Mouse (Mus musculus) forebrain, embryonic 11.5 days (tissue): ENCODE results near the gene Dbn1. TPM values are rescaled to one million over a fixed set of nuclear protein-coding genes. Genes with fewer than 3 reads are reported as not detected.

Experiments used
- ATAC-seq: fragments of 200-750 bp; cut with Nextera tagmentation; replicated peaks from 2 replicates; pipeline ENCODE4 v1.8.0; 2017; ENCODE audit warnings: moderate TSS enrichment; ENCODE audit not compliant: low FRiP score
- DNase-seq: peaks from one replicate; pipeline ENCODE4 v3.0.0-alpha.2; 2017; ENCODE audit warnings: low spot score
- H3K27ac ChIP-seq: fragments of 300-500 bp; sonication (generic); 2 replicates; pipeline ENCODE4 v1.5.1; 2014; ENCODE audit warnings: low read depth, low read length
- H3K27me3 ChIP-seq: fragments of 300-500 bp; sonication (generic); 2 replicates; pipeline ENCODE4 v1.6.1; 2014; ENCODE audit warnings: mild to moderate bottlenecking, low read length, mixed read lengths; ENCODE audit not compliant: control insufficient read depth, insufficient read depth
- H3K36me3 ChIP-seq: fragments of 300-500 bp; sonication (generic); 2 replicates; pipeline ENCODE4 v1.6.1; 2014; ENCODE audit warnings: mild to moderate bottlenecking, low read length, moderate library complexity, mixed read lengths; ENCODE audit not compliant: control insufficient read depth, insufficient read depth
- H3K4me1 ChIP-seq: fragments of 300-500 bp; sonication (generic); replicated peaks from 2 replicates; pipeline ENCODE4 v1.6.1; 2014; ENCODE audit warnings: low read length, mixed read lengths; ENCODE audit not compliant: control insufficient read depth, insufficient read depth
- H3K4me2 ChIP-seq: fragments of 300-500 bp; sonication (generic); 2 replicates; pipeline ENCODE4 v1.6.1; 2014; ENCODE audit warnings: low read depth, mild to moderate bottlenecking, low read length, moderate library complexity, mixed read lengths; ENCODE audit not compliant: severe bottlenecking
- H3K4me3 ChIP-seq: fragments of 300-500 bp; sonication (generic); 2 replicates; pipeline ENCODE4 v1.5.1; 2014; ENCODE audit warnings: low read depth, low read length
- H3K9ac ChIP-seq: fragments of 300-500 bp; sonication (generic); 2 replicates; pipeline ENCODE4 v1.6.1; 2014; ENCODE audit warnings: low read length
- H3K9me3 ChIP-seq: fragments of 300-500 bp; sonication (generic); 2 replicates; pipeline ENCODE4 v1.6.1; 2016; ENCODE audit warnings: low read length, mixed read lengths; ENCODE audit not compliant: control insufficient read depth
- WGBS: fragments of 180-500 bp; shearing (Covaris S2); extraction: QIAGEN DNeasy Blood & Tissue Kit; methylation state at CpG from one replicate; pipeline ENCODE4 v1.1.7; 2014; 5-methylcytosine and 5-hydroxymethylcytosine counted together
- polyA plus RNA-seq: library from polyadenylated mRNA; unstranded; fragments of >200 nt; fragmentation: Nextera tagmentation; extraction: Ambion mirVana; gene quantifications from 2 replicates; pipeline ENCODE4 v1.2.1, GENCODE M21; 2014

Gene Dbn1
- polyA plus RNA-seq, 1 experiment from 2014 or later = 411 TPM

- WGBS = 92% methylated on average over 5 of the region's 5 CpGs
- H3K36me3 ChIP-seq = peaks cover 11% of the 10 kb centered on the region
- no peak for ATAC-seq
Observed at GRCm38 (mm10) chr13:55504390-55504789, 16.5 kb upstream of the Dbn1 start.

GRCm38 (mm10) chr13:55502405-55502804, 14.5 kb upstream of the Dbn1 start:
- H3K9me3 ChIP-seq = no peaks in the 10 kb centered on the region
- H3K4me3 ChIP-seq = no peak overlapping the region
- no peak overlapping the region for H3K4me2 ChIP-seq
- H3K36me3 ChIP-seq = peaks cover 8% of the 10 kb centered on the region
- H3K27me3 ChIP-seq = no peaks in the 10 kb centered on the region
- DNase-seq (no peak), ATAC-seq (no peak)
- H3K9ac ChIP-seq = no peak overlapping the region
- 91% methylated on average over 8 of the region's 8 CpGs for WGBS
- no peak overlapping the region for H3K27ac ChIP-seq
- no peaks in the 10 kb centered on the region for H3K4me1 ChIP-seq

More at GRCm38 (mm10) chr13:55504390-55504789, 16.5 kb upstream of the Dbn1 start:
- no peak overlapping the region for H3K4me2 ChIP-seq
- no peaks in the 10 kb centered on the region for H3K4me1 ChIP-seq
- H3K27me3 ChIP-seq = no peaks in the 10 kb centered on the region
- H3K9ac ChIP-seq = no peak overlapping the region
- no peak for DNase-seq
- H3K27ac ChIP-seq = no peak overlapping the region
- H3K9me3 ChIP-seq = no peaks in the 10 kb centered on the region
- H3K4me3 ChIP-seq = no peak overlapping the region

- Histone ChIP-seq H3K9ac (no peak overlapping the region), H3K27me3 (no peaks in the 10 kb centered on the region), H3K36me3 (peaks cover 8% of the 10 kb centered on the region), H3K4me3 (no peak overlapping the region), H3K9me3 (no peaks in the 10 kb centered on the region), H3K4me1 (peaks cover 5% of the 10 kb centered on the region), H3K27ac (no peak overlapping the region), H3K4me2 (no peak overlapping the region)
- WGBS = 86% methylated on average over 10 of the region's 10 CpGs
- DNase-seq = no peak
- ATAC-seq = no peak
Observed at GRCm38 (mm10) chr13:55500575-55500974, 12.7 kb upstream of the Dbn1 start.

GRCm38 (mm10) chr13:55498906-55499305, 11.0 kb upstream of the Dbn1 start:
- DNase-seq = peak; percentile 44
- Histone ChIP-seq H3K36me3 (no peaks in the 10 kb centered on the region; the same call in 1 of the 2 replicates), H3K9ac (no peak overlapping the region)

GRCm38 (mm10) chr13:55496661-55497060, 8.8 kb upstream of the Dbn1 start:
- Histone ChIP-seq H3K4me1 (peaks cover 13% of the 10 kb centered on the region), H3K9ac (no peak overlapping the region), H3K4me3 (no peak overlapping the region), H3K36me3 (no peaks in the 10 kb centered on the region; the same call in 1 of the 2 replicates), H3K27ac (no peak overlapping the region), H3K27me3 (no peaks in the 10 kb centered on the region), H3K9me3 (no peaks in the 10 kb centered on the region), H3K4me2 (no peak overlapping the region)
- no peak for DNase-seq
- 91% methylated on average over 6 of the region's 6 CpGs for WGBS
- no peak for ATAC-seq

More at GRCm38 (mm10) chr13:55498906-55499305, 11.0 kb upstream of the Dbn1 start:
- Histone ChIP-seq H3K9me3 (no peaks in the 10 kb centered on the region), H3K27ac (no peak overlapping the region), H3K4me3 (no peak overlapping the region), H3K27me3 (no peaks in the 10 kb centered on the region), H3K4me2 (no peak overlapping the region), H3K4me1 (peaks cover 13% of the 10 kb centered on the region)
- 60% methylated on average over 11 of the region's 11 CpGs for WGBS
- no peak for ATAC-seq

GRCm38 (mm10) chr13:55495702-55496101, 7.8 kb upstream of the Dbn1 start:
- Histone ChIP-seq H3K27ac (peak overlapping the region; percentile 46; the same call in 1 of the 2 replicates), H3K9ac (no peak overlapping the region), H3K4me1 (peaks cover 13% of the 10 kb centered on the region), H3K36me3 (no peaks in the 10 kb centered on the region; the same call in 1 of the 2 replicates), H3K9me3 (no peaks in the 10 kb centered on the region), H3K4me3 (no peak overlapping the region), H3K4me2 (no peak overlapping the region), H3K27me3 (no peaks in the 10 kb centered on the region)
- DNase-seq (no peak), ATAC-seq (no peak)
- 27% methylated on average over 4 of the region's 4 CpGs for WGBS

GRCm38 (mm10) chr13:55494883-55495621, 7.1 kb upstream of the Dbn1 start:
- Histone ChIP-seq H3K27me3 (no peaks in the 10 kb centered on the region), H3K9me3 (no peaks in the 10 kb centered on the region), H3K4me1 (peaks cover 13% of the 10 kb centered on the region), H3K27ac (no peak overlapping the region), H3K4me3 (no peak overlapping the region), H3K4me2 (no peak overlapping the region), H3K36me3 (no peaks in the 10 kb centered on the region; the same call in 1 of the 2 replicates), H3K9ac (peak overlapping the region; percentile 10; the same call in 1 of the 2 replicates)
- 25% methylated on average over 18 of the region's 18 CpGs for WGBS
- DNase-seq = no peak
- ATAC-seq = no peak; the same call in 1 of the 2 replicates

- ATAC-seq = peak; percentile 23; the same call in 1 of the 2 replicates
- H3K27ac ChIP-seq = no peak overlapping the region
- 30% methylated on average over 2 of the region's 2 CpGs for WGBS
Observed at GRCm38 (mm10) chr13:55494257-55494656, 6.3 kb upstream of the Dbn1 start.

More at GRCm38 (mm10) chr13:55494257-55494656, 6.3 kb upstream of the Dbn1 start:
- H3K4me3 ChIP-seq = no peak overlapping the region
- H3K4me2 ChIP-seq = no peak overlapping the region
- H3K36me3 ChIP-seq = no peaks in the 10 kb centered on the region; the same call in 1 of the 2 replicates
- H3K4me1 ChIP-seq = peaks cover 13% of the 10 kb centered on the region
- no peaks in the 10 kb centered on the region for H3K9me3 ChIP-seq
- no peak overlapping the region for H3K9ac ChIP-seq
- H3K27me3 ChIP-seq = no peaks in the 10 kb centered on the region
- DNase-seq = no peak
